Mouse (Mus musculus) spleen, postnatal 10 days (tissue): Measurements from ENCODE around the gene Stam2.

Experiments
- DNase-seq, 2 experiments: peaks; one replicate each; pipeline ENCODE4 v3.0.0; 2021 to 2022; ENCODE audit warnings: low spot score in 2 of 2

Gene Stam2

DNA sequence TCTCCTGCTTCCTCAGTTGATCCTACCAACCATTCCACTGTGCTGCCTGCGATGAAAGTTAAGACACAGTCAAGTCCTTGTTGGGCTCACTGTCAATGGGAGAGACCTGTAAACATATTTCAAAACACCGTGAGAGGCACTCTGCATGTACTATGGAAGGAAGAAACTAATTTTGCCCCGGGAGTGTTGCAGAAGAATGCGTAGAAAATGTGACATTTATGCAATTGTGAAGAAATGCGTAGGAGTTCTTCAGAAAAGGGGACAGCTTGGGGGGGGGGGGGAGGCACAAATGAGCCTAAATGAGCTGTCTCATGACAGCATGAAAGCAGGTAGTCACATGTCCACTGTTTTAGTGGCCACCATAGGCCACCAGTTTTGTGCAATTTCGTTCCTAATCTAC, 90.5 kb downstream of the Stam2 start:
- no peak for DNase-seq

DNA sequence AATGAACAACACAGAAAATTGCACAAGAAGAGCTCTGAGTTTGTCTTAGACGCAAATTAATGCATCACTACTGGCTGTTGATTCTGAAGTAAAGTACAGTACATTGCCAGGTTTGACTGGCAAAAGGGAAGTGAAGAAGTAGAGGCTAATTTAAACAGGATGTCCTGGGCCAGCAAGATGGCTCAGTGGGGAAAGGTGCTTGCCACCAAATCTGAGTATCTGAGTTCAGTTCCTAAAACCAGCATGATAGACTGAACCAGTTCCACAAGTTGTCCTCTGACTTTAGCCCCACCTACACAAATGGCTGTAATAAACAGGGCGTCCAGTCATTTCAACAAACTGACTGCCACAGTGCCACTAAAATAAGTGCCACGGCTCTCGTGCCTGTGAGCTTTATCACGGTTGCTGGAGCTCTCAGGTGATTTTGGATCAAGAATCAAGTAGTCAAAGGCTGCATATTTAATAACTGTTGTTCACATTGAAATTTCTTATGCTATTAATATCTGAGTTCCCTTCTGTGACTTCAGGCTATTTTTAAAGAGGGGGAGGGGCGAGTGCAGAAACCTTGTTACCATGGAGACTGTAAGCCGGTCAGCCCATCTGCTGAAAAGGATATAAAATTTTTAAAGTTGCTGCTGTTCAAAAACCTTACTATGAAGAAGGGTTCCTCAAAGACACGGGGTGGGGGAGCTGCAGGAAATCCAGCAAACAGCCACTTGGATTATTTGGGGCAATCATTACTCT, 94.7 kb downstream of the Stam2 start:
- DNase-seq: no peak

DNA sequence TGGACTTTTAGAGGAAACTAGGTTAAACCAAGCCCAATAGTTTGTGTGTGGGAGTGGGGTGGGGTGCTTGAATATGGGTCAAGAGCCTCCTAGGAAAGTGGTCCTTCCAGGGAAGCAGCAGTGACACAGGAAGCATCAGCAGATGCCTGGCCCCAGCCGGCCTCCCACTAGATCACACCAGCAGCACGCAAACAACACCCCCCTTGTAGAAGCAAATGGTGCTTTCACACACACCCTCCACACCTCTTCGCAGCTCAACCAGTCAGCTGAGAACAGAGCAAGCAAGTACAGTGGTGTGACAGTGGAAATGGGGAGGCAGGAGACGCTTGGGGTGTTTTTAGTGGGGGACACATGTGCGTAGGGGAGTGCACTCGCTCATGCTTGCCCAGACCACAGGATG, 98.4 kb downstream of the Stam2 start:
- no peak for DNase-seq
